Mouse (Mus musculus) lung, adult 2 months (tissue): ENCODE results near the gene Nxph3. TPM values are rescaled to one million over a fixed set of nuclear protein-coding genes. Genes with fewer than 3 reads are reported as not detected.

Source experiments
- DNase-seq: peaks from one replicate; pipeline ENCODE4 v3.0.0; 2022
- H3K4me1 ChIP-seq: fragments of 200-500 bp; 2 replicates; pipeline ENCODE4 v1.6.1; 2011; ENCODE audit warnings: low read length; ENCODE audit not compliant: control insufficient read depth, insufficient read depth
- H3K4me3 ChIP-seq: fragments of 200-500 bp; replicated peaks from 2 replicates; pipeline ENCODE3; 2011; ENCODE audit warnings: low read depth, mild to moderate bottlenecking, control low read depth, low read length; ENCODE audit errors: extremely low read depth
- CTCF ChIP-seq: fragments of 200-500 bp; IDR thresholded peaks from 2 replicates; pipeline ENCODE4 v1.5.1; 2011; ENCODE audit warnings: mild to moderate bottlenecking, low read length, control low read depth; ENCODE audit not compliant: insufficient read depth
- POLR2A ChIP-seq: fragments of 200-500 bp; IDR thresholded peaks from 2 replicates; pipeline ENCODE4 v1.6.1; 2011; ENCODE audit warnings: low read depth, mild to moderate bottlenecking, control low read depth, low read length, borderline replicate concordance; ENCODE audit errors: extremely low read depth
- WGBS: fragments of 180-500 bp; shearing (Covaris S2); methylation state at CpG from one replicate; pipeline ENCODE4 v1.1.7; 2018; 5-methylcytosine and 5-hydroxymethylcytosine counted together
- polyA plus RNA-seq: library from polyadenylated mRNA; depleted of rRNA; stranded (reverse); fragments of >200 nt; gene quantifications from 2 replicates; pipeline ENCODE4 v1.2.3, GENCODE M21; 2012; rRNA removed

Nxph3 gene
- 6.6 and 9.2 TPM in 2 replicates for polyA plus RNA-seq

DNA sequence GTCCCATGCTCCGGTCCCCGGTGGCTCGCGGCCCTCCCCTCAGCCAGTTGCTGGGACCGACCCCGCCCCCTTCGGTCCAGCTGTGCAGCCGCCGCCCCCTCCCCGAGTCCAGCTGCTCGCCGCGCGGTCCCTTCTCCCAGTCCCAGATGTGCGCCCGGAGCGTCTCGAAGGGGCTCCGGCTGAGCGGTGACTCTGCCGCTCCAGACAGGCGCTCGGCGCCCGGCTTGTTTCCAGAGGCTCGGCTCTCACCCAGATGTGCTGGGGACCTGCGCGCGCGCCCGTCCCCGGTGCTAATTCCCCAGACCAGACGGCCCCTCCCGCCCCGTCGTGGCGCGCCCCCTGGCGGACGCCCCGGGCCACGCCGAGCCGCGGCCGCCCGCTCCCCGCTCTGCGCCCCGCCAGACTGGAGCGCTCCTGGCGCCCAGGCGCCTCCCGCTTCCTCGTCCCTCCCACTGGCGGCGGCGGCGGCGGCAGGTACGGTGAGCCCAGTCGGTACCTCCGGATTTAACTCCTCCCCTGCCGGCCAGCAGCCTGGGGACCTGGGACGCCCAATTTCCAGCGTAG, at the start of gene Nxph3:
Nxph3 (minus strand) TSS at position 273 of the 564 bp plus-strand sequence.
- no peak for TF ChIP-seq CTCF
- no peak for TF ChIP-seq POLR2A
- DNase-seq = peak; percentile 79
- WGBS = 1% methylated on average over 66 of the region's 66 CpGs

DNA sequence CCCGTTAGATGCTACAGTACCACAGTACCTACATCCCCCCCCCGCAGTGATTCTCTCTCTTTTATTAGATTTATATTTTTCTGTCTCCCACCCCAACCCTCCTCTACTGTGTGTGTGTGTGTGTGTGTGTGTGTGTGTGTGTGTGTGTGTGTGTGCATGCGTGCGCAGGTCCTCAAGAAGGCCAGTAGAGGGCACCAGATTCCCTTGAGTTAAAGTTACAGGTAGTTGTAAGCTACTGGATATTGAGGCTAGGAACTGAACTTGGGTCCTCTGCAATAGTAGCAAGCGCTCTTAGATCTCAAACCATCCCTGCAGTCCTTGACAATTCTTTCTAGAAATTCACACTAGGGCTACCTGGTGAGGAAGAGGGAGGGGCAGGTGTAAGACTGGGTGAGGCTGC, 49.5 kb upstream of the Nxph3 start:
- TF ChIP-seq CTCF (no peak), POLR2A (no peak)
- 96% methylated on average over 5 of the region's 5 CpGs for WGBS
- H3K4me1 ChIP-seq = no peaks in the 10 kb centered on the region
- no peak for DNase-seq
- no peak overlapping the region for H3K4me3 ChIP-seq

More for the DNA sequence above, at the start of gene Nxph3:
- no peaks in the 10 kb centered on the region for H3K4me1 ChIP-seq
- peak within 1 kb of the TSS; percentile 52 for H3K4me3 ChIP-seq

DNA sequence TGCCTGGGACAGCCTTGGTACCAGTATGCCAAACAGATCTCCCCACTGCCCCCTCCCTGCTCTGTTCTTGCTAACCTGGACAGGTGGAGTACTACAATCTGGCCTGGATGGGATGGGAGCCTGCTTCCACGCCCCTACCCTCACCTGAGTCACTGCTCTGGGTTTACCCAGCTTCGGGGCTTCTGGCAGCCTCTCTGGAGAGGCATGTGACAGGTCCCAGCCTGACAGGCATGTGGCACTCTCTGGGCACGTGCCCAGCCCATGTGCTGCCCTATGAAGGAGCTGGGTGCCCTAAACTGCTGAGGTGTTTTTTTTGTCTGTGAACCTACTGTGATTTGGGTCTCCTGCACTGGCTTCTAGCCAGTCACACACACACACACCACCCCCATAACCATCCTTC, 46.4 kb upstream of the Nxph3 start:
- Histone ChIP-seq H3K4me3 (no peak overlapping the region), H3K4me1 (no peaks in the 10 kb centered on the region)
- no peak for DNase-seq
- TF ChIP-seq CTCF (no peak), POLR2A (no peak)
- 54% methylated on average over 3 of the region's 3 CpGs for WGBS

DNA sequence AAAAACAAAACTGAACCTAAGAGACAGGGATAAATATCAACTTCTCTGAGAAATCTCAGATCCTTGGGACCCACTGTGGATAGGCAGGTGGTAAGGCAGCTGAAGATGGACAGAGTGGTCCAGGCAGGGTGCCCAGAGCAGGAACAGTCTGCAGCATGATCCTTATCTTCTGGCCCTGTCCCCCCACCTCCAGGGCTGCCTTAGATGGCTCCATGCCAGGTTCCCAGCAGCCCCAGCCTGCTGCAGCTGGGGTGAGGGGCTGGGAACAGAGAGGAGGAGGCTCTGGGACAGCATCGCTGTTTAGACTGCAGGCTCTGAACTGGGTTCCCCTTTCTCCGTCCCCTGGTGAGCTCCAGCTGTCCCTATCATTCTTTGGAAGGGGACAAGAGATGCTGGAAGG, 45.4 kb upstream of the Nxph3 start:
- no peak for DNase-seq
- Histone ChIP-seq H3K4me1 (no peaks in the 10 kb centered on the region), H3K4me3 (no peak overlapping the region)
- 66% methylated on average over 2 of the region's 2 CpGs for WGBS
- TF ChIP-seq POLR2A = no peak

DNA sequence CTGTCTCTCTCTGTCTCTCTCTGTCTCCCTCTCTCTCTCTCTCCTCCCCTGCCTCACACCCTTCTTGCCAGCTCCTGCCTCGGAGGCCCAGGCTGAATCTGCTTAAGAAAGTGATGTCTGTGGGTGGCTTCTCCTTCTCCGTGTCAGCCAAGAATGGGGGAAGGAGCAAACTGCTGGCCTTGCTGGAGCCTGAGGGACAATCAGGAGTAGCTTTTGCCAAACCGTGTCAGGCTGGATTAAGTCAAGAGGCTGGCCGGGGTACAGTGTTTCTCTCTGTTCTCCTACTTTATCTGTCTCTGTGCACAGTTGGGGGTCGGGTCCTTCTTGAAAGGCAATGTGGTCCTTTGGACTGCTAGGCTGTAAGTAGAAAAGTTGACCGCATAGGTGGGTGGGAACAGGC, 43.3 kb upstream of the Nxph3 start:
- TF ChIP-seq CTCF = no peak
- no peak for TF ChIP-seq POLR2A
- DNase-seq = no peak
- Histone ChIP-seq H3K4me3 (no peak overlapping the region), H3K4me1 (no peaks in the 10 kb centered on the region)
- WGBS = 45% methylated on average over 6 of the region's 6 CpGs

DNA sequence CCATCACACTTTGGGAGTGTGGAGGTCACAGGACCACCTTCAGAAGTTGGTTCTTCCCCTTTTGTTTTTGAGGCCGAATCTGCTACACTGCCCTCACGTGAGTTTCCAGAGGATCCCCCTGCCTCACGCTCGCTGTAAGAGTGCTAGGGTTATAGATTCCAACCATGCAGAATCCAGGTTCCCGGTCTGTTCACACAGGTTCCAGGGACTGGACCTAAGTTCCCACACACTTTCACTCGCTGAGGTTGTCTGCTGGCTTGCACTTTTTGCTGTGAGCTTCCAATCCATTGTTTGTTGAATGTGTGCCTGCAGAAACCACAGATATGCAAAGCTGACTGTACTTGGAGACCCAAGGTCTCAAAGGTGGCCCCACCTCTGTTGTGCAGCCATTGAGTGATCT, 42.7 kb upstream of the Nxph3 start:
- TF ChIP-seq CTCF (no peak), POLR2A (no peak)
- 73% methylated on average over 6 of the region's 6 CpGs for WGBS
- DNase-seq = no peak
- Histone ChIP-seq H3K4me1 (no peaks in the 10 kb centered on the region), H3K4me3 (no peak overlapping the region)

DNA sequence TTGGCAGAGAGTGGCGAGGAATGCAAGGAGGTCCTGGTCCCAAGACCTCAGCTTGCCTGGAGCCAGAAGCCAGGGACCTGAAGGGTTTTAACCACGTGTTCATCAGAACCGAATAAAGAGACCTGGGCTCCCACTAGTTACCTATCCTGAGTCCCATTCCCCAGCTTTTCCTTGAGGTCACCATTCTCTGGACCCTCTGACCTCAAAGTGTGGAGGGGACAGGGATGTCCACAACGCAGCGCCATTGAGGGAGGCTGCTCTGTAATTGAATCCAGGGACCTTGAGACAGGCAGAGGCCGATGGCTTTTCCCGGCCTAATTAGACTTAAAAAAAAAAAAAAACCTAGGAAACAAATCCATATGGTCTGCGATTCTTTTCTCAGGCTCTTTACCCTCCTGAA, 40.9 kb upstream of the Nxph3 start:
- Histone ChIP-seq H3K4me1 (no peaks in the 10 kb centered on the region), H3K4me3 (no peak overlapping the region)
- 63% methylated on average over 8 of the region's 8 CpGs for WGBS
- TF ChIP-seq CTCF (no peak), POLR2A (no peak)
- DNase-seq = no peak

DNA sequence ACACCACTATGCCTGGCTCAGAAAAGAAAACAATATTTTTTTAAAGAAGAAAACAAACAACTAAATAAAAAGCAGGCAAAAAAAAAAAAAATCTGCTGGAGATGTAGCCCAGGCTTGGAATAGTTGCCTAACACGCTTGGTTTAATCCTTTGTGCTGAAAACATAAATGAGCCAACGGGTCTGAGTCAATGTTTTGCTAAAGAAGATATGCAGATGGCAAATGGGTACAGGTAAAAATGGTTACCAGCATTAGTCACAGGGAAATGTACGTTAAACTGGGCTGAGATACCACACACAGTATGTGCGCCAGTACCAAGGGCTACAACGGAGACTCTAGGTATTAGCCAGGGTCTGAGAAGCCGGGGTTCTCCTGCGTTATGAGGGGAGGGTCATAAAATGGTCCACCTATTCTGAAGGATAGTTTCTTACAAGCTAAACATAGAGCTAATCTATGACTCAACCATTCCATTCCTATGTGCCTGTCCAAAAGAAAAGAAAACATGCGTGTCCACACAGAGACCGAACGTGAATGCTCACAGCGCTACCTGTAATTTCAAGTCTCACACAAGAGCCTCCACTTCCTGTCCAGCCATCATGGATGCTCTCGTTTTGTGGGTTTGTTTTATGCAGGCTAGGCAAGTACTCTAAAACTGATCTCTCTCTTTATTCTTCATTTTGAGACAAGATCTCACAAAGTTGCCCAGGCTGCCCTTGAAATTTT, 36.1 kb upstream of the Nxph3 start:
- TF ChIP-seq POLR2A = no peak
- TF ChIP-seq CTCF = no peak
- Histone ChIP-seq H3K4me3 (no peak overlapping the region), H3K4me1 (no peaks in the 10 kb centered on the region)
- DNase-seq = no peak
- 84% methylated on average over 12 of the region's 12 CpGs for WGBS

DNA sequence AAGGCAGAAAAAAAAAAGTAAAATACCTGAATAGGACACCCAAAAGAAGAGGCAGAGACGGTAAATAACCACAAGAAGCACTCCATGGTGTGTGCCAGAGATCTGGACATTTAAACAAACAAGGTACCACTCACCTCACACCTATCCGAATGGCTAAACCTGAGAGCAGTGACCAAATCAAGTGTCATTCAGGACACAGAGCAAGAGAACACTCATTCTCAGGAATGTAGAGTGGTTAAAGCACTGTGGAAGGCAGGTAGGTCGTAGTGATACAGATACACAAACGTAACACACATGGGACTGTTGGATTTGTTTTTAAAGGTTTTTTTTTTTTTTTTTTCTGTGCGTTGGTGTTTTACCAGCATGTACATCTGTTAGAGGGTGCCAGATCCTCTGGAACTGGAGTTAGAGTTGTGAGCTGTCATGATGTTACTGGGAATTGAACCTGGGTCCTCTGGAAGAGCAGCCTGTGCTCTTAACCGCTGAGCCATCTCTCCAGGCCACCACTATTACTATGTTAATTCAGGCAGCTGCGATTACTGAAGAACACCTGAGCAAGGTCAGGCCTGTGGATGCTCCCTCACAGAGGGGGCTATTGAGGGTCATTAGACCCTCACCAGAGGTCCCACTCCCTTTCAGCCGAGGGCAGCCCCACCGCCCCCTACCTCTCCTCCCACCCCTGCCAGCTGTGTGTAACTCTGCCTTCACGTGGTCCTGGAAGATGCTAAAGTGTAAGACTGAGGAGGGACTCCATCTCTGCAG, 31.8 kb upstream of the Nxph3 start:
- Histone ChIP-seq H3K4me3 (no peak overlapping the region), H3K4me1 (no peaks in the 10 kb centered on the region; the same call in 1 of the 2 replicates)
- 70% methylated on average over 10 of the region's 10 CpGs for WGBS
- TF ChIP-seq POLR2A (no peak), CTCF (no peak)
- DNase-seq = no peak
